Mouse (Mus musculus): ENCODE results near the gene Stim1. TPM values are rescaled to one million over a fixed set of nuclear protein-coding genes. Genes with fewer than 3 reads are reported as not detected.

Stim1 gene
- polyA plus RNA-seq, 1 experiment from 2014 or later = 42.1 TPM

GRCm38 (mm10) chr7:102446438-102446837 lies 178.8 kb downstream of the Stim1 start:
- ATAC-seq (ENCODE audit: insufficient number of reproducible peaks, low FRiP score, low TSS enrichment, low read depth) = no peak
- Histone ChIP-seq H3K27ac (replicated peaks) (no peak overlapping the region), H3K4me3 (replicated peaks) (no peak overlapping the region), H3K4me2 (replicated peaks) (no peak overlapping the region), H3K27me3 (no peaks in the 10 kb centered on the region), H3K4me1 (peaks cover 12% of the 10 kb centered on the region), H3K9ac (no peak overlapping the region), H3K9me3 (replicated peaks) (no peaks in the 10 kb centered on the region), H3K36me3 (peaks cover 39% of the 10 kb centered on the region)
- WGBS = 89% methylated on average over 9 of the region's 9 CpGs

GRCm38 (mm10) chr7:102458618-102459380 lies 191.2 kb downstream of the Stim1 start:
- Histone ChIP-seq H3K4me1 (no peaks in the 10 kb centered on the region), H3K9me3 (replicated peaks) (no peaks in the 10 kb centered on the region), H3K36me3 (peaks cover 77% of the 10 kb centered on the region), H3K4me3 (replicated peaks) (no peak overlapping the region), H3K27ac (replicated peaks) (no peak overlapping the region), H3K4me2 (replicated peaks) (no peak overlapping the region), H3K9ac (no peak overlapping the region), H3K27me3 (no peaks in the 10 kb centered on the region)
- 80% methylated on average over 5 of the region's 5 CpGs for whole genome bisulfite sequencing
- ATAC-seq (ENCODE audit: insufficient number of reproducible peaks, low FRiP score, low TSS enrichment, low read depth) = no peak

- Histone ChIP-seq H3K4me1 (no peaks in the 10 kb centered on the region), H3K4me2 (replicated peaks) (no peak overlapping the region), H3K27ac (replicated peaks) (no peak overlapping the region), H3K9ac (no peak overlapping the region), H3K9me3 (replicated peaks) (no peaks in the 10 kb centered on the region), H3K4me3 (replicated peaks) (no peak overlapping the region), H3K36me3 (peaks cover 58% of the 10 kb centered on the region), H3K27me3 (no peaks in the 10 kb centered on the region)
- no peak for ATAC-seq (ENCODE audit: insufficient number of reproducible peaks, low FRiP score, low TSS enrichment, low read depth)
- WGBS = 83% methylated on average over 8 of the region's 8 CpGs
Observed at GRCm38 (mm10) chr7:102467566-102467965, 200.0 kb downstream of the Stim1 start.

GRCm38 (mm10) chr7:102472675-102473074 lies 205.1 kb downstream of the Stim1 start:
- Histone ChIP-seq H3K27ac (replicated peaks) (no peak overlapping the region), H3K4me1 (no peaks in the 10 kb centered on the region), H3K27me3 (no peaks in the 10 kb centered on the region), H3K9ac (no peak overlapping the region), H3K36me3 (peaks cover 9% of the 10 kb centered on the region), H3K9me3 (replicated peaks) (no peaks in the 10 kb centered on the region), H3K4me2 (replicated peaks) (no peak overlapping the region), H3K4me3 (replicated peaks) (no peak overlapping the region)
- 57% methylated on average over 5 of the region's 5 CpGs for WGBS
- no peak for ATAC-seq (ENCODE audit: insufficient number of reproducible peaks, low FRiP score, low TSS enrichment, low read depth)

DNA sequence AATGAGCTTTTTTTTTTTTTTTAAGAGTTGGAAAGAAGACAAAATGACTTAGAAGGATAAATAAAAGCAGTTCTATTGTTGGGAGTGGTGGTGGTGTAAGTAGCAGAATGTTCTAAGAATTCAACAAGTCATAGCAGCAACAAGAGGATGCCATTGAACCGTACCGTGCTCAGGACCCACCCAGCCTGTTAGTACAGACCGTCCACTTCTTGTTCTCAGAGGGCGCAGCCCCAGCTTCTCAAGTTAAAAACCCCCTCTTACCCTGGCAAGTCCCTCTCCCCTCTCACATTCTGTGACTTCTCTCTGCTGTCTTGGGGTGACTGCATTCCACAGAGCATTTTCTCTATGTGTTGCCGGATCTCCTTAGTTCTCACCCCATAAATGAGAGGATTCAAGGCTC lies 209.0 kb downstream of the Stim1 start:
- ATAC-seq (ENCODE audit: insufficient number of reproducible peaks, low FRiP score, low TSS enrichment, low read depth) = no peak
- no peak overlapping the region for H3K4me3 ChIP-seq (replicated peaks)
- H3K27ac ChIP-seq (replicated peaks) = no peak overlapping the region
- WGBS = 81% methylated on average over 5 of the region's 5 CpGs
- no peaks in the 10 kb centered on the region for H3K36me3 ChIP-seq
- H3K4me2 ChIP-seq (replicated peaks) = no peak overlapping the region
- no peaks in the 10 kb centered on the region for H3K9me3 ChIP-seq (replicated peaks)
- 0 out of 2 replicates have a peak, but pooled peaks cover 3% of the 10 kb centered on the region for H3K4me1 ChIP-seq
- H3K9ac ChIP-seq = no peak overlapping the region
- no peaks in the 10 kb centered on the region for H3K27me3 ChIP-seq

- Histone ChIP-seq H3K4me3 (replicated peaks) (no peak overlapping the region), H3K9me3 (replicated peaks) (no peaks in the 10 kb centered on the region), H3K4me2 (replicated peaks) (no peak overlapping the region), H3K27me3 (no peaks in the 10 kb centered on the region), H3K9ac (no peak overlapping the region), H3K4me1 (0 out of 2 replicates have a peak, but pooled peaks cover 3% of the 10 kb centered on the region), H3K27ac (replicated peaks) (no peak overlapping the region), H3K36me3 (no peaks in the 10 kb centered on the region)
- ATAC-seq (ENCODE audit: insufficient number of reproducible peaks, low FRiP score, low TSS enrichment, low read depth) = no peak
- 75% methylated on average over 11 of the region's 11 CpGs for WGBS
Observed at GRCm38 (mm10) chr7:102477377-102477776, 209.8 kb downstream of the Stim1 start.

DNA sequence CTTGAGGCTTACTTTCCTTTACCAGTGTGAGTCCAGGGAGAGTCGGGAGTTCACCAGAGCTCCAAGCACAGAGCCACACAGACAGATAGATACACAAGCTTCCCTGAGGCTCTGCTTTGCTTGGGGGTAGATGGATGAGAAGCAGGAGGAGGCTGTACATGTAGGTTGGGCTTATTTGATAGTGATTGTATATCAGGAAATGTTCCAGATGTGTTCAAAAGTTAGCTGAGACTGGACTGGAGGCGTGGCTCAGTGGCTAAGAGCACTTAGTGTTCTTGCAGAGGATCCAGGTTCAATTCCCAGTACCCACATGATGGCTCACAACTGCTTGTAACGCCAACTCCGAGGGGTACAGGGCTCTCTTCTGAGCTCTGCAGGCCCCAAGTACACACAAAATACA lies 210.8 kb downstream of the Stim1 start:
- H3K4me2 ChIP-seq (replicated peaks) = no peak overlapping the region
- H3K9me3 ChIP-seq (replicated peaks) = no peaks in the 10 kb centered on the region
- H3K27ac ChIP-seq (replicated peaks) = no peak overlapping the region
- ATAC-seq (ENCODE audit: insufficient number of reproducible peaks, low FRiP score, low TSS enrichment, low read depth) = no peak
- H3K27me3 ChIP-seq = no peaks in the 10 kb centered on the region
- no peaks in the 10 kb centered on the region for H3K36me3 ChIP-seq
- no peak overlapping the region for H3K9ac ChIP-seq
- 82% methylated on average over 4 of the region's 4 CpGs for WGBS
- no peak overlapping the region for H3K4me3 ChIP-seq (replicated peaks)
- 0 out of 2 replicates have a peak, but pooled peaks cover 3% of the 10 kb centered on the region for H3K4me1 ChIP-seq

- 0 out of 2 replicates have a peak, but pooled peaks cover 3% of the 10 kb centered on the region for H3K4me1 ChIP-seq
- no peak for ATAC-seq (ENCODE audit: insufficient number of reproducible peaks, low FRiP score, low TSS enrichment, low read depth)
- H3K27me3 ChIP-seq = no peaks in the 10 kb centered on the region
- no peak overlapping the region for H3K4me2 ChIP-seq (replicated peaks)
- H3K9me3 ChIP-seq (replicated peaks) = no peaks in the 10 kb centered on the region
- no peak overlapping the region for H3K4me3 ChIP-seq (replicated peaks)
- H3K9ac ChIP-seq = no peak overlapping the region
- WGBS = 81% methylated on average over 3 of the region's 3 CpGs
- H3K36me3 ChIP-seq = no peaks in the 10 kb centered on the region
- H3K27ac ChIP-seq (replicated peaks) = no peak overlapping the region
Observed at GRCm38 (mm10) chr7:102478926-102479325, 211.3 kb downstream of the Stim1 start.

DNA sequence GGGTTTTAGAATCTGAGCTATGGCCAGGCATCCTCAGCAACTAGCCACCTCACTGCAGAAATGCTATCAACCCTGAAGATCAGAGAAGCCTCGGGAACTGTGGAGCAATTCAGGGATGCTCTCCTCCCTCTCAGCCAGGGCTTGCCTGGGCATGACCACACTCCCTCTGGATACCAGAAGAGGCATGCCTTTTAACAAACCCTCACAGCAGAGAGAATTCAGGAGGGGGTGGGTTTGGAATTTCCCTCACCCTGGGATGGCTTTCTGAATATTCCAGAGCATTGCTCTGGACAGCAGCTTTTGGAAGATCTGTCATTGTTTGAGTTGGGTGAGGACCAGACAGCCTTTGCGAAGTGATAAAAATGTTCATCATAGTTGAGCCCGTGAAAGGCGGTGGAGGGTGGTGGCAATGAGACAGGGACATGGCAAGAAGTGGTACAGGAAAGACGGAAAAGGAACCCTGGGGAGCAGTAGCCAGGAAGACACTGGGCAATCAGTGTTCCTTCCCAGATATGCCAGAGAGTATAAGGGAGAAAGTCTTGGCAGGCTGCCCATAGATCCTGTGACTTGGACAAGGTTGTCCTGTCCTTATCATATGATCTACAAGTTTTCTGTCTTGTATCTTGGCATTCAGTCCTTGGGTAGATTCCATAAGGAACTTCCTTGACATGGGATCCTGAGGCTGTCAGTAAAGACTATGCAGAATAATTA lies 211.9 kb downstream of the Stim1 start:
- Histone ChIP-seq H3K27ac (replicated peaks) (no peak overlapping the region), H3K4me3 (replicated peaks) (no peak overlapping the region), H3K9me3 (replicated peaks) (no peaks in the 10 kb centered on the region), H3K4me1 (0 out of 2 replicates have a peak, but pooled peaks cover 3% of the 10 kb centered on the region), H3K9ac (no peak overlapping the region), H3K27me3 (no peaks in the 10 kb centered on the region), H3K4me2 (replicated peaks) (no peak overlapping the region), H3K36me3 (no peaks in the 10 kb centered on the region)
- ATAC-seq (ENCODE audit: insufficient number of reproducible peaks, low FRiP score, low TSS enrichment, low read depth) = no peak; the same call in 1 of the 2 replicates
- 60% methylated on average over 5 of the region's 5 CpGs for WGBS

DNA sequence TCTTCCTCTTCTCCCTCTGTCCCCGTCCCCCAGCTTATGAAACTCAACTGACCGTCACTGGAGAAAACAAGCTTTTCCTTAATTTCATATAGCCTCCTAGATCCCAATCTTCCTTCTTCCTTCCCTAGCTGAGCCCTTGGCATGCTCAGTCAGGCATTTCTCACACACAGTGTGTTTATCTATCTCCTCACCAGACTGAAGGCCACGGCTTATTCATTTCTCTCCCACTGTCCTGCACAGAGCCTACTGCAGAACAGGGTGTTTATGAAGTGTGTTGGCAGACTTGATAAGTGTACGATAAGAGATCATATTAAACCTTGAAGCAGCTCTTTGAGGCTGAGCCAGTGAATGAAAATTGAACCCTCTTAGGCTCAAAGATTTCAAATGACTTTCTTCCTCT lies 213.2 kb downstream of the Stim1 start:
- Histone ChIP-seq H3K9me3 (replicated peaks) (no peaks in the 10 kb centered on the region), H3K4me3 (replicated peaks) (no peak overlapping the region), H3K27me3 (no peaks in the 10 kb centered on the region), H3K9ac (no peak overlapping the region), H3K4me2 (replicated peaks) (no peak overlapping the region), H3K4me1 (0 out of 2 replicates have a peak, but pooled peaks cover 3% of the 10 kb centered on the region), H3K36me3 (no peaks in the 10 kb centered on the region), H3K27ac (replicated peaks) (no peak overlapping the region)
- ATAC-seq (ENCODE audit: insufficient number of reproducible peaks, low FRiP score, low TSS enrichment, low read depth) = no peak
- WGBS = 79% methylated on average over 4 of the region's 4 CpGs

- ATAC-seq (ENCODE audit: insufficient number of reproducible peaks, low FRiP score, low TSS enrichment, low read depth) = no peak
- Histone ChIP-seq H3K4me3 (replicated peaks) (no peak within 1 kb of the TSS), H3K4me2 (replicated peaks) (no peak within 1 kb of the TSS), H3K9ac (no peak within 1 kb of the TSS), H3K27ac (replicated peaks) (no peak within 1 kb of the TSS), H3K36me3 (no peaks in the 10 kb centered on the region), H3K4me1 (0 out of 2 replicates have a peak, but pooled peaks cover 3% of the 10 kb centered on the region), H3K27me3 (no peaks in the 10 kb centered on the region), H3K9me3 (replicated peaks) (no peaks in the 10 kb centered on the region)
- 95% methylated on average over 4 of the region's 4 CpGs for WGBS
Observed at GRCm38 (mm10) chr7:102481579-102481978, 214.0 kb downstream of the Stim1 start, which contains the start of gene Olfr543. TSS of gene Olfr543 (minus strand) at chr7:102481679.

Measured in embryonic facial prominence, embryonic 15.5 days (tissue).